28 mouse cellular contexts compared by ENCODE assay signal in the genomic region with DNA sequence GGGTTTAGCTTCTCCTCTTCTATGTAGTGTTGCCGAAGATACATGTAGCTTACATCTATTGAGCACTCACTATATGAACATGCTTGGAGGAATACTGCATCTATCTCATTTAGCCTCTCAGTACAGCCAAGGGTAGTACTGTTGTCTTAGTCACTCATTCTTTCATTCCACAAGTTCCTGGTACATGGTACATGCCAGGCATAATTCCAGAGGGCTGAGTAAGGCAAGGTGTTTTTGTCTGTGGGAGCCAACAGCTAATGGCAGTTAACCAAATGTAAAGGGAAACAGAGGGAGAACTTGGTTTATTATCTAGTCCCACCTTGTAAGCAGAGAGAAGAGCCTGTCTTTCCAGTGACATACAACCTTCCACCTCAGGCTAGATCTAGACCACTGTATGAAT.
DNase-seq lines count a peak whose midpoint lies in the region; ATAC-seq lines count a peak whose summit lies in the region.
"Had no signal": no experiment of that assay in that cellular context is flagged by ENCODE, and none has a peak within 500 bp of the region (broad histone marks: within the 10 kb centered on the region; RNA-seq: fewer than 3 reads in every experiment).

No protein-coding gene starts in this region.

- DNase-seq in cerebellum, adult 9-11 months = no peak
- peak; percentile 52 for DNase-seq in lung, postnatal 36 days
- DNase-seq in lung, postnatal 14 days = no peak
- DNase-seq in Muller cell, postnatal 12 days (ENCODE audit: inconsistent ontology term) = peak; percentile 50
- DNase-seq in brain, adult 2 months (ENCODE audit: low read depth, low spot score) = peak; percentile 57
- no peak for DNase-seq in forebrain, embryonic 14.5 days (ENCODE audit: low spot score)
- no peak for DNase-seq in natural killer cell, adult 2 months (ENCODE audit: low spot score in 2 of 2)
- DNase-seq: adrenal gland, adult 8-10 months; adrenal gland, postnatal 14 days; adrenal gland, postnatal 36 days; B cell, adult 2 months; cerebellum, adult 11-12 months; cerebellum, adult 9-10 months; cerebellum, postnatal 14 days; cerebellum, postnatal 36 days; embryo, embryonic 11 days; forebrain, postnatal 0 days had no signal

- no peak overlapping the region for H3K4me2 ChIP-seq in forebrain, embryonic 14.5 days (ENCODE audit: low read length)
- H3K4me2 ChIP-seq: embryonic facial prominence, embryonic 13.5 days; embryonic facial prominence, embryonic 15.5 days; forebrain, embryonic 12.5 days; forebrain, embryonic 15.5 days had no signal

- H3K9ac ChIP-seq in forebrain, embryonic 14.5 days (ENCODE audit: low read length) = no peak overlapping the region
- H3K9ac ChIP-seq: embryonic facial prominence, embryonic 13.5 days; embryonic facial prominence, embryonic 15.5 days; forebrain, embryonic 12.5 days; forebrain, embryonic 15.5 days; forebrain, postnatal 0 days had no signal

- 90% methylated on average over 1 of the region's 1 CpGs for WGBS in forebrain, embryonic 14.5 days

- H3K36me3 ChIP-seq in forebrain, embryonic 14.5 days (ENCODE audit: control insufficient read depth, insufficient read depth, low read length) = no peaks in the 10 kb centered on the region
- H3K36me3 ChIP-seq: embryonic facial prominence, embryonic 13.5 days; embryonic facial prominence, embryonic 15.5 days; forebrain, embryonic 10.5 days; forebrain, embryonic 12.5 days; forebrain, embryonic 15.5 days; G1E had no signal

- ATAC-seq in cerebellum, adult (ENCODE audit: insufficient number of reproducible peaks, low FRiP score, low TSS enrichment) = peak; percentile 45; the same call in 1 of the 2 replicates
- no peak for ATAC-seq in forebrain, embryonic 14.5 days
- ATAC-seq: activated CD4-positive, CD25-positive, alpha-beta regulatory T cell, adult 4 months; CD4-positive, CD25-positive, alpha-beta regulatory T cell, adult 4 months; forebrain, embryonic 15.5 days; forebrain, postnatal 0 days had no signal

- no peaks in the 10 kb centered on the region for H3K27me3 ChIP-seq in forebrain, embryonic 14.5 days (replicated peaks; ENCODE audit: control insufficient read depth, insufficient read depth, low read length)
- H3K27me3 ChIP-seq: CH12.LX; embryonic facial prominence, embryonic 13.5 days; embryonic facial prominence, embryonic 15.5 days; forebrain, embryonic 12.5 days; forebrain, embryonic 15.5 days had no signal

- no peak overlapping the region for H3K4me3 ChIP-seq in forebrain, embryonic 14.5 days (ENCODE audit: low read depth, low read length)
- H3K4me3 ChIP-seq: embryonic facial prominence, embryonic 13.5 days; embryonic facial prominence, embryonic 15.5 days; erythroblast, embryonic 14.5 days; forebrain, embryonic 10.5 days; forebrain, embryonic 12.5 days; forebrain, embryonic 15.5 days had no signal

- H3K27ac ChIP-seq in forebrain, embryonic 14.5 days (ENCODE audit: low read depth, low read length) = no peak overlapping the region
- H3K27ac ChIP-seq: embryonic facial prominence, embryonic 13.5 days; embryonic facial prominence, embryonic 15.5 days; forebrain, embryonic 10.5 days; forebrain, embryonic 12.5 days; forebrain, embryonic 15.5 days had no signal

- H3K9me3 ChIP-seq in forebrain, embryonic 14.5 days (replicated peaks; ENCODE audit: control insufficient read depth, low read length) = no peaks in the 10 kb centered on the region
- H3K9me3 ChIP-seq: embryonic facial prominence, embryonic 13.5 days; embryonic facial prominence, embryonic 15.5 days; forebrain, embryonic 10.5 days; forebrain, embryonic 12.5 days; forebrain, embryonic 15.5 days; G1E had no signal

- H3K4me1 ChIP-seq in forebrain, embryonic 14.5 days (ENCODE audit: control insufficient read depth, insufficient read depth, low read length) = no peaks in the 10 kb centered on the region
- H3K4me1 ChIP-seq: embryonic facial prominence, embryonic 13.5 days; embryonic facial prominence, embryonic 15.5 days; forebrain, embryonic 10.5 days; forebrain, embryonic 12.5 days; forebrain, embryonic 15.5 days had no signal

Comparison
In these comparisons a context has a peak if more than half of its experiments do, and no peak if none do; other contexts are left out.
1. DNase-seq: peak in lung, postnatal 36 days (single experiment), Muller cell, postnatal 12 days (single experiment) and brain, adult 2 months (single experiment); none in cerebellum, adult 9-11 months (single experiment), lung, postnatal 14 days (single experiment), forebrain, embryonic 14.5 days (single experiment) and natural killer cell, adult 2 months (0 of 2).